Mouse (Mus musculus) urinary bladder, postnatal 14 days (tissue): Measurements from ENCODE around the gene Cerkl.

ENCODE experiments used
- DNase-seq: peaks from one replicate; pipeline ENCODE4 v3.0.0; 2021; ENCODE audit warnings: low spot score

Gene Cerkl

DNA sequence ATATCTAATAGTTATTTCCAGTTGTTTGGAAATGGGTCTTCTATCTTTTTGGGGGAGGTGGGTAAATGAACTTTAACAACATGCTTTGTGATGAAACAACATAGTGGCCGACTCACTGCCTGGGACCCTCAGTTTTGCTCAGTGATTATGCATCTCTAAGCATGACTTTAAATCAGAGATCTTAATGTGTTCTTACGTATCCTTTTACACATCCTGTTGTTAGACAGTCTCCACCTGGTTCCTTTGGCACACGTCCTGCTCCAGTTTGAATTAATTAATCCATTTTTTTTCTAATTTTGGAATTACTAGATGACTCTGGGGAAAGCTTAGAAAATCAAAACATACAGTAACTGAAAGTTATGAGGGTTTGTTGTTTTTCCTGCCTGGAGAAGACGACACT, 144.1 kb downstream of the Cerkl start:
- no peak for DNase-seq

DNA sequence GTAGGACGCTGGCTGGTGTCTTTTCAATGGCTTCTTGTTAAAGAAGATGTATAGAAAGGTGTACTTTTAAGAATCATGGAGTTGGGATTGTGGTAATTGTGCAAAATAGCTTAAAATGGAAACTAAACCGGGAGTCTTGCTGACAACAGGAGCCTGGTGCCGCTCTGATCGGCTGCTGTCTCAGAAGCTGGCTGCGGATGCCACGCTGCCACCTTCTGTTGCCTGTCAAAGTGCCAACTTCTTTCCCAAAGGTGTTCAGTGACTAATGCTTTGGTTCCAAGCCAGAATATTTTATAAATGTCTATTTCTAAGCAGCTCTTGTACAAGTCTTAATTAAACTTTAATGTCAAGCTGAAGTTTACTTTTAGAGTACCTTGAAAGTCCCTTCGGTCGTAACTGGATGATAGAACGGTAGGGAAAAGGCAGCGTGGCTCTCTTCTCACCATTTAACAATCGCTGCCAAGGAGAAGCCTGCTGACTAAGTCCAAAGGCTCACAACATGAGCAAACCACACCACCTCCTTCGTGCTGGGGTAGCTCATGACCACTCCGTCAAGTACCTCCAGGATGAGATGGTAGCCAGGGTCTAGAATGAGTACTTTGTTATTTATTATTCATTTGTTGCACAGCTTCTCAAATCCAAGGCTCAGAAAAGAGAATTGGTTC, 147.0 kb downstream of the Cerkl start:
- DNase-seq, result no peak

DNA sequence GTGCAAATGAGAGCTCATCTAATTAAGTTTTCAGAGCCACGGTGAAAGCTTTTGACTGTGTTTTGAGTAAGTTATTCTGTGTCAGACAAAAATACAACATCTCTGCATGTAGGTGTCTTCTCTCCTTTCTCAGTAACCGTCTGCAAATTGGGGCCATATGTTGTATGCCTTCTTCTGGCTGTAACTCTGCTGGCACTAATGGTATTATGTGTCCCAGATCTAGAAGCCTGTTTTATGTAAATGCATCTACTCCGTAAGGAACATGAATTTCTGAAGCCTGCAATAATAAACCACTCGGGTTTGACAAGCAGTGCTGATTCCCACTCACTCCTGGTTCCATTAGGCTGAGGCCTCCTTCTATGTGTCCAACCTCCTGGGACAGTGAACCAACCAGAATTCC, 149.0 kb downstream of the Cerkl start:
- no peak for DNase-seq

DNA sequence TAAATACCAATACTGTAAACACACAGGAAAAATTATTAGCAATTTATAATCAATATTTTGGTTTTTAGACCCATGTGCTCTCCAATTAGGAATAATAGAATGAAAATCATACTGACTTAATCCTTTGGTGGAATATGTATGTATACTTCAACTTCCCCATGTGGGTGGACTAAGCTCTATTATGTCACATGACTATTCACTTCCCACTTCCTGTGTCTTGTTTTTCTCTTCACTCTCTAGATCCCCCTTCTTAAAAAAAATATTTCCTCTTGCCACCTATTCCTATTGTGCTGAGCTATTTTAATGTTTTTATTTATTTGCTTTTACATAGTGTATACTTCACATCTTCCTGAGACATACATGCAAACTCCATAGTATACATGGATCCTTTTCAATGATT, 154.2 kb downstream of the Cerkl start:
- no peak for DNase-seq

DNA sequence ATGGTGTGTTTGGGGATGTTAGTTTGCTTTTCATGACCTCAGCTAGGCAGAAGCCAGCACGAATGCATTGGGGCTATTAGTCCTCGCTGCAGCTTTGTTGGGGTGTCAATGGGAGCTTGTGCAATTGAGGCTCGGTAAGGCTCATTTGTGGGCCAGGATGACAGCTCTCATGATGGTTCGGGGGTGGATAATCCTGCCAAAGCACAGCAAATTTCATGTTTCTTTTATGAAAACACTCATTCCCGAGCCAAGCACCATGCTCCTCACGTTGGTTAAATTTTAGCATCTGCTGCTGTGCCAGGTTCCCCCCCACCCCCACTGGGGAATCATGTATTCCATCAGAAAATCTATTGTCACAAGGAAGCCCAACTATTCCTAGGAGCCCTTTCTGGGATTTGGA, 164.2 kb downstream of the Cerkl start:
- no peak for DNase-seq

DNA sequence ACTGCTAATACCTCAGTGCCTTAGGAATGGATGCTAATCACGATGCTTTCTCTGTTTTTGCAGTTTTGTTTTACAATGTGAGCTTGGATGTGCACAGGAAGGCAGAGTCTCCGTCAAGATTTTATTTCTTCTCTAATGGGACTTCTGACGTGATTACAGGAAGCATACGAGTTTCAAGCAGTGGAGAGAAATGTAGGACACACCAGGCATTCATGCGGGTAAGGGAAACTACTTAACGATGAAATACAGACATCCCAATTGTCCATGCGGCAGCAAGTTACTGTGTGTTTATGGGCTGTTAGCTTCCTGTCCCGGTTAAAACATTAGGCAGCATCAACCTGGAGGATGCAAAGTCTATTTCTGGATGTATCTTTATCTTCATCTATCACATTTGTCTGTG, 164.7 kb downstream of the Cerkl start:
- DNase-seq, result no peak

DNA sequence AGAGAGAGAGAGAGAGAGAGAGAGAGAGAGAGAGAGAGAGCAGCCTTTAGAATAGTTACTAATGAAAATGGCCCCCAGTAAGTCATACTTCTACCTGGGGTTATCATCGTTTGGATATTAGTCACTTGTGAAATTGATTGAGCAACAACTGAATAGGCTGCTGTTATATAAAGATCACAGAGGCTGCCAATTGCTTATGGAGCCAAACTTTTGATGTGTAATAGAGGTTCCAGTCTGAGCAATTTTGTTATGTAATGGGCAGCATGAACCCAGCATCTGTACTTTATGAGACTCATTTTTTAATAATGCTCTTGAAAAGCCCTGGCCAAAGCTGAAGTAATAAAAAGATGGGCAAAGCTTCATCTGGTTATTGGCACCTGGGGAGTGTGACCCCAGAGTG, 166.4 kb downstream of the Cerkl start:
- DNase-seq, result no peak

DNA sequence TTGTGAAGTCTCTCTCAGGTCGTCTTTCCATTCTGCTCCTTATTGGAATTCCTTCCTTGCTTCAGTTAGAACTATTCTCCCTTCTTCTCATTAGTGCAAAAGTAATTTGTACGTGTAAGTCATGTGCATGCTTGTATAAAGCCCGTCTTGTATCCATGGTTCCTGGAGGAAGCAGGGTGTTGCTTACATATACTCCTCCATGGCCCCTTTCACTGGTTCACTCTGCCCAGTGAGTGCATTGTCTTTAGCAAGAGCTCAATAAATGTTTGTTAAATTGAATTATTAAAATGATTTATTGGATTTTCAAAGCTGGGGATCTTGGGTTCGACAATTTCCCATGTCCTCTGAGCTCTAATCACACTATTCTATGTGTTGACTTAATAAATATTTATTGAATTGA, 172.4 kb downstream of the Cerkl start:
- DNase-seq, result no peak
